Mouse (Mus musculus) midbrain, embryonic 11.5 days (tissue): ENCODE results near the gene Slco3a1. TPM values are rescaled to one million over a fixed set of nuclear protein-coding genes. Genes with fewer than 3 reads are reported as not detected.

ENCODE experiments used
- ATAC-seq: fragments of 200-750 bp; cut with Nextera tagmentation; 2 replicates; pipeline ENCODE4 v1.8.0; 2017; ENCODE audit warnings: moderate TSS enrichment, moderate library complexity; ENCODE audit not compliant: low FRiP score
- DNase-seq: peaks from one replicate; pipeline ENCODE4 v3.0.0; 2015; ENCODE audit warnings: low spot score; ENCODE audit errors: missing footprints
- H3K27ac ChIP-seq: fragments of 300-500 bp; sonication (generic); 2 replicates; pipeline ENCODE4 v1.5.1; 2014; ENCODE audit warnings: low read depth, low read length
- H3K27me3 ChIP-seq: fragments of 300-500 bp; sonication (generic); 2 replicates; pipeline ENCODE4 v1.6.1; 2014; ENCODE audit warnings: mild to moderate bottlenecking, low read length, moderate library complexity, mixed read lengths; ENCODE audit not compliant: control insufficient read depth, insufficient read depth
- H3K36me3 ChIP-seq: fragments of 300-500 bp; sonication (generic); 2 replicates; pipeline ENCODE4 v1.6.1; 2014; ENCODE audit warnings: mild to moderate bottlenecking, low read length, moderate library complexity, mixed read lengths; ENCODE audit not compliant: control insufficient read depth, insufficient read depth
- H3K4me1 ChIP-seq: fragments of 300-500 bp; sonication (generic); 2 replicates; pipeline ENCODE4 v1.6.1; 2014; ENCODE audit warnings: low read length; ENCODE audit not compliant: control insufficient read depth, insufficient read depth
- H3K4me2 ChIP-seq: fragments of 300-500 bp; sonication (generic); 2 replicates; pipeline ENCODE4 v1.6.1; 2014; ENCODE audit warnings: mild to moderate bottlenecking, moderate library complexity
- H3K4me3 ChIP-seq: fragments of 300-500 bp; sonication (generic); 2 replicates; pipeline ENCODE4 v1.5.1; 2014; ENCODE audit warnings: low read depth, low read length
- H3K9ac ChIP-seq: fragments of 300-500 bp; sonication (generic); 2 replicates; pipeline ENCODE4 v1.6.1; 2014; ENCODE audit warnings: low read length
- H3K9me3 ChIP-seq: fragments of 300-500 bp; sonication (generic); 2 replicates; pipeline ENCODE4 v1.6.1; 2016; ENCODE audit warnings: low read length; ENCODE audit not compliant: control insufficient read depth
- WGBS: fragments of 180-500 bp; shearing (Covaris S2); extraction: QIAGEN DNeasy Blood & Tissue Kit; methylation state at CpG from one replicate; pipeline ENCODE4 v1.1.7; 2014; 5-methylcytosine and 5-hydroxymethylcytosine counted together
- polyA plus RNA-seq: library from polyadenylated mRNA; unstranded; fragments of >200 nt; fragmentation: Nextera tagmentation; extraction: Ambion mirVana; gene quantifications from 2 replicates; pipeline ENCODE4 v1.2.1, GENCODE M21; 2014

Gene Slco3a1
- polyA plus RNA-seq, 1 experiment from 2014 or later: 7.8 TPM

- Histone ChIP-seq H3K4me3 (no peak overlapping the region), H3K27ac (no peak overlapping the region), H3K36me3 (no peaks in the 10 kb centered on the region), H3K9ac (no peak overlapping the region), H3K4me1 (no peaks in the 10 kb centered on the region), H3K9me3 (no peaks in the 10 kb centered on the region), H3K4me2 (no peak overlapping the region), H3K27me3 (no peaks in the 10 kb centered on the region)
- WGBS: 76% methylated on average over 5 of the region's 5 CpGs
- peak; percentile 39 for DNase-seq
- no peak for ATAC-seq
Measured at GRCm38 (mm10) chr7:74459277-74459676, 95.3 kb downstream of the Slco3a1 start.

- Histone ChIP-seq H3K4me2 (no peak overlapping the region), H3K4me1 (no peaks in the 10 kb centered on the region), H3K27ac (no peak overlapping the region), H3K36me3 (no peaks in the 10 kb centered on the region), H3K4me3 (no peak overlapping the region), H3K27me3 (no peaks in the 10 kb centered on the region), H3K9me3 (no peaks in the 10 kb centered on the region), H3K9ac (no peak overlapping the region)
- DNase-seq (peak; percentile 67), ATAC-seq (no peak)
- 78% methylated on average over 8 of the region's 8 CpGs for WGBS
Measured at GRCm38 (mm10) chr7:74458475-74459221, 95.9 kb downstream of the Slco3a1 start.

- Histone ChIP-seq H3K27me3 (no peaks in the 10 kb centered on the region), H3K9ac (no peak overlapping the region), H3K27ac (no peak overlapping the region), H3K4me1 (no peaks in the 10 kb centered on the region), H3K4me3 (no peak overlapping the region), H3K9me3 (no peaks in the 10 kb centered on the region), H3K36me3 (no peaks in the 10 kb centered on the region), H3K4me2 (no peak overlapping the region)
- 88% methylated on average over 5 of the region's 5 CpGs for WGBS
- DNase-seq (no peak), ATAC-seq (no peak)
Measured at GRCm38 (mm10) chr7:74457347-74457975, 97.1 kb downstream of the Slco3a1 start.

- DNase-seq: no peak
- no peaks in the 10 kb centered on the region for H3K36me3 ChIP-seq
- no peak for ATAC-seq
- H3K9ac ChIP-seq: no peak overlapping the region
- H3K4me1 ChIP-seq: no peaks in the 10 kb centered on the region
- H3K27ac ChIP-seq: no peak overlapping the region
- H3K27me3 ChIP-seq: no peaks in the 10 kb centered on the region
- H3K4me2 ChIP-seq: no peak overlapping the region
- H3K9me3 ChIP-seq: no peaks in the 10 kb centered on the region
- no peak overlapping the region for H3K4me3 ChIP-seq
- WGBS: 80% methylated on average over 2 of the region's 2 CpGs
Measured at GRCm38 (mm10) chr7:74456781-74457180, 97.8 kb downstream of the Slco3a1 start.

- Histone ChIP-seq H3K27me3 (no peaks in the 10 kb centered on the region), H3K4me1 (0 out of 2 replicates have a peak, but pooled peaks cover 2% of the 10 kb centered on the region), H3K27ac (no peak overlapping the region), H3K9me3 (no peaks in the 10 kb centered on the region), H3K9ac (no peak overlapping the region), H3K4me3 (no peak overlapping the region), H3K4me2 (no peak overlapping the region), H3K36me3 (no peaks in the 10 kb centered on the region)
- WGBS: 67% methylated on average over 2 of the region's 2 CpGs
- DNase-seq (no peak), ATAC-seq (no peak)
Measured at GRCm38 (mm10) chr7:74451047-74451446, 103.5 kb downstream of the Slco3a1 start.

- WGBS: 89% methylated on average over 1 of the region's 1 CpGs
- Histone ChIP-seq H3K4me2 (no peak overlapping the region), H3K4me3 (no peak overlapping the region), H3K36me3 (no peaks in the 10 kb centered on the region), H3K9ac (no peak overlapping the region), H3K9me3 (no peaks in the 10 kb centered on the region), H3K27me3 (no peaks in the 10 kb centered on the region), H3K4me1 (0 out of 2 replicates have a peak, but pooled peaks cover 2% of the 10 kb centered on the region), H3K27ac (no peak overlapping the region)
- DNase-seq (no peak), ATAC-seq (no peak)
Measured at GRCm38 (mm10) chr7:74449802-74450201, 104.8 kb downstream of the Slco3a1 start.

- H3K4me1 ChIP-seq: 0 out of 2 replicates have a peak, but pooled peaks cover 2% of the 10 kb centered on the region
- ATAC-seq (no peak), DNase-seq (peak; percentile 79)
- H3K9me3 ChIP-seq: no peaks in the 10 kb centered on the region
- H3K27ac ChIP-seq: no peak overlapping the region; the same call in 1 of the 2 replicates
- H3K4me2 ChIP-seq: no peak overlapping the region
- H3K27me3 ChIP-seq: no peaks in the 10 kb centered on the region
- H3K4me3 ChIP-seq: no peak overlapping the region
- WGBS: 12% methylated on average over 2 of the region's 2 CpGs
- no peak overlapping the region for H3K9ac ChIP-seq
- no peaks in the 10 kb centered on the region for H3K36me3 ChIP-seq
Measured at GRCm38 (mm10) chr7:74447781-74448180, 106.8 kb downstream of the Slco3a1 start.

GRCm38 (mm10) chr7:74445148-74445547, 109.4 kb downstream of the Slco3a1 start:
- Histone ChIP-seq H3K9ac (no peak overlapping the region), H3K4me3 (no peak overlapping the region), H3K4me2 (no peak overlapping the region), H3K9me3 (no peaks in the 10 kb centered on the region), H3K27me3 (no peaks in the 10 kb centered on the region), H3K4me1 (0 out of 2 replicates have a peak, but pooled peaks cover 2% of the 10 kb centered on the region), H3K36me3 (no peaks in the 10 kb centered on the region), H3K27ac (no peak overlapping the region)
- no peak for ATAC-seq
- 85% methylated on average over 5 of the region's 5 CpGs for WGBS
- DNase-seq: peak; percentile 28

- WGBS: 91% methylated on average over 5 of the region's 5 CpGs
- H3K27ac ChIP-seq: no peak overlapping the region
- H3K4me2 ChIP-seq: no peak overlapping the region
- ATAC-seq (no peak), DNase-seq (peak; percentile 49)
- no peak overlapping the region for H3K4me3 ChIP-seq
- H3K36me3 ChIP-seq: no peaks in the 10 kb centered on the region
- H3K4me1 ChIP-seq: no peaks in the 10 kb centered on the region
- H3K27me3 ChIP-seq: no peaks in the 10 kb centered on the region
- no peaks in the 10 kb centered on the region for H3K9me3 ChIP-seq
- no peak overlapping the region for H3K9ac ChIP-seq
Measured at GRCm38 (mm10) chr7:74442380-74442779, 112.2 kb downstream of the Slco3a1 start.
